Mouse (Mus musculus) embryonic facial prominence, embryonic 14.5 days (tissue): ENCODE data around the gene Sept14. TPM values are rescaled to one million over a fixed set of nuclear protein-coding genes. Genes with fewer than 3 reads are reported as not detected.
A peak's percentile ranks its signal among the peaks of the same experiment; 100 is the strongest.

Experiments used
- ATAC-seq: fragments of 200-750 bp; cut with Nextera tagmentation; 2 replicates; pipeline ENCODE4 v1.8.0; 2017; ENCODE audit warnings: low read depth, moderate number of reproducible peaks, moderate TSS enrichment
- DNase-seq: peaks from one replicate; pipeline ENCODE4 v3.0.0-alpha.2; 2015; ENCODE audit warnings: low spot score
- H3K27ac ChIP-seq: fragments of 300-500 bp; sonication (generic); replicated peaks from 2 replicates; pipeline ENCODE4 v1.5.1; 2014; ENCODE audit warnings: low read depth, mild to moderate bottlenecking, low read length, moderate library complexity
- H3K27me3 ChIP-seq: fragments of 300-500 bp; sonication (generic); replicated peaks from 2 replicates; pipeline ENCODE4 v1.6.1; 2014; ENCODE audit warnings: low read length; ENCODE audit not compliant: control insufficient read depth, insufficient read depth
- H3K36me3 ChIP-seq: fragments of 300-500 bp; sonication (generic); 2 replicates; pipeline ENCODE4 v1.6.1; 2014; ENCODE audit warnings: low read length, mixed read lengths; ENCODE audit not compliant: control insufficient read depth, insufficient read depth
- H3K4me1 ChIP-seq: fragments of 300-500 bp; sonication (generic); 2 replicates; pipeline ENCODE4 v1.6.1; 2014; ENCODE audit warnings: antibody characterized with exemption, low read length; ENCODE audit not compliant: control insufficient read depth, insufficient read depth
- H3K4me2 ChIP-seq: fragments of 300-500 bp; sonication (generic); 2 replicates; pipeline ENCODE4 v1.6.1; 2014; ENCODE audit warnings: low read depth, mild to moderate bottlenecking, low read length, moderate library complexity, mixed read lengths
- H3K4me3 ChIP-seq: fragments of 300-500 bp; sonication (generic); 2 replicates; pipeline ENCODE4 v1.5.1; 2014; ENCODE audit warnings: low read depth, mild to moderate bottlenecking, low read length
- H3K9ac ChIP-seq: fragments of 300-500 bp; sonication (generic); 2 replicates; pipeline ENCODE4 v1.6.1; 2014; ENCODE audit warnings: low read depth, mild to moderate bottlenecking, low read length, moderate library complexity, mixed read lengths
- H3K9me3 ChIP-seq: fragments of 300-500 bp; sonication (generic); 2 replicates; pipeline ENCODE4 v1.6.1; 2016; ENCODE audit warnings: low read length; ENCODE audit not compliant: control insufficient read depth
- WGBS: fragments of 180-500 bp; shearing (Covaris S2); extraction: QIAGEN DNeasy Blood & Tissue Kit; methylation state at CpG from one replicate; pipeline ENCODE4 v1.1.7; 2014; 5-methylcytosine and 5-hydroxymethylcytosine counted together
- polyA plus RNA-seq: library from polyadenylated mRNA; unstranded; fragments of >200 nt; fragmentation: Nextera tagmentation; extraction: Ambion mirVana; gene quantifications from 2 replicates; pipeline ENCODE4 v1.2.1, GENCODE M21; 2014

Gene Sept14
- polyA plus RNA-seq, 1 experiment from 2014 or later = not detected

GRCm38 (mm10) chr5:129725774-129726392 lies 17.6 kb upstream of the Sept14 start:
- Histone ChIP-seq H3K4me2 (peak overlapping the region; percentile 59), H3K4me1 (peaks cover 28% of the 10 kb centered on the region), H3K27ac (peak overlapping the region; percentile 95), H3K27me3 (no peaks in the 10 kb centered on the region), H3K9ac (peak overlapping the region; percentile 98), H3K36me3 (no peaks in the 10 kb centered on the region), H3K4me3 (peak overlapping the region; percentile 80), H3K9me3 (no peaks in the 10 kb centered on the region)
- DNase-seq (peak; percentile 2), ATAC-seq (no peak)
- 14% methylated on average over 7 of the region's 7 CpGs for WGBS

GRCm38 (mm10) chr5:129724834-129725773 lies 16.8 kb upstream of the Sept14 start, which contains the start of gene Nipsnap2:
Nipsnap2 (plus strand) TSS chr5:129725063.
- Histone ChIP-seq H3K4me3 (peak within 1 kb of the TSS; percentile 80), H3K36me3 (0 out of 2 replicates have a peak, but pooled peaks cover 2% of the 10 kb centered on the region), H3K4me1 (peaks cover 24% of the 10 kb centered on the region), H3K9ac (peak within 1 kb of the TSS; percentile 98), H3K27ac (peak within 1 kb of the TSS; percentile 95), H3K4me2 (peak within 1 kb of the TSS; percentile 59), H3K9me3 (no peaks in the 10 kb centered on the region), H3K27me3 (no peaks in the 10 kb centered on the region)
- under 1% methylated on average over 42 of the region's 93 CpGs for WGBS
- peak; percentile 94 for DNase-seq
- peak; percentile 95 for ATAC-seq

DNA sequence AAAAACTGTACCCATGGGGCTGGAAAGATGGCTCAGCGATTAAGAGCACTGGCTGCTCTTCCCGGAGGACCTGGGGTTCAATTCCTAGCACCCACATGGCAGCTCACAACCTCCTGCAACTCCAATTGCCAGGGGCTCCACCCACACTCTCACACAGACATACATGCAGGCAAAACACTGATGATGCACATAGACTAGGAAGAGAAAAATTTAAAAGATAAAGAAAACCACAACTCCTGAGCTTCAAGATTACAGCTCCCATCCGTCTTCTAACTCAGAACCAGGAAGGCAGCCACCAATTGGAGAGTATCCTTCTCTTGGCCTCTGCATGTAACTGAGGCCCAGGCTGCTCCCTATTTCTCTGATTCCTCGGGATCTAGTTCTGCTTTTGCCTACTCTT lies 16.0 kb upstream of the Sept14 start:
- Histone ChIP-seq H3K27me3 (no peaks in the 10 kb centered on the region), H3K36me3 (peaks cover 9% of the 10 kb centered on the region), H3K4me2 (peak overlapping the region; percentile 59), H3K9me3 (no peaks in the 10 kb centered on the region), H3K9ac (peak overlapping the region; percentile 98), H3K4me3 (peak overlapping the region; percentile 80), H3K4me1 (peaks cover 16% of the 10 kb centered on the region; the same call in 1 of the 2 replicates), H3K27ac (peak overlapping the region; percentile 95)
- ATAC-seq (no peak), DNase-seq (no peak)
- 48% methylated on average over 4 of the region's 4 CpGs for WGBS

GRCm38 (mm10) chr5:129720176-129720575 lies 11.9 kb upstream of the Sept14 start:
- no peaks in the 10 kb centered on the region for H3K27me3 ChIP-seq
- 88% methylated on average over 3 of the region's 3 CpGs for WGBS
- ATAC-seq (no peak), DNase-seq (no peak)
- no peak overlapping the region for H3K9ac ChIP-seq
- H3K27ac ChIP-seq = no peak overlapping the region
- no peak overlapping the region for H3K4me2 ChIP-seq
- no peaks in the 10 kb centered on the region for H3K9me3 ChIP-seq
- H3K4me3 ChIP-seq = no peak overlapping the region
- H3K36me3 ChIP-seq = peaks cover 37% of the 10 kb centered on the region
- peaks cover 5% of the 10 kb centered on the region; the same call in 1 of the 2 replicates for H3K4me1 ChIP-seq

- H3K9me3 ChIP-seq = no peaks in the 10 kb centered on the region
- H3K27me3 ChIP-seq = no peaks in the 10 kb centered on the region
- ATAC-seq = no peak
- DNase-seq = no peak
- H3K4me1 ChIP-seq = peaks cover 5% of the 10 kb centered on the region; the same call in 1 of the 2 replicates
- peaks cover 37% of the 10 kb centered on the region for H3K36me3 ChIP-seq
- H3K27ac ChIP-seq = no peak overlapping the region
- 74% methylated on average over 9 of the region's 9 CpGs for WGBS
- no peak overlapping the region for H3K9ac ChIP-seq
- H3K4me2 ChIP-seq = no peak overlapping the region
- H3K4me3 ChIP-seq = no peak overlapping the region
These were observed 8.7 kb upstream of the Sept14 start for GRCm38 (mm10) chr5:129717016-129717415.

- Histone ChIP-seq H3K27me3 (no peaks in the 10 kb centered on the region), H3K9ac (peak within 1 kb of the TSS; percentile 88), H3K4me1 (peaks cover 5% of the 10 kb centered on the region; the same call in 1 of the 2 replicates), H3K36me3 (peaks cover 37% of the 10 kb centered on the region), H3K4me3 (peak within 1 kb of the TSS; percentile 90), H3K4me2 (peak within 1 kb of the TSS; percentile 75), H3K27ac (no peak within 1 kb of the TSS; the same call in 1 of the 2 replicates), H3K9me3 (no peaks in the 10 kb centered on the region)
- ATAC-seq = peak; percentile 98
- peak; percentile 98 for DNase-seq
- under 1% methylated on average over 33 of the region's 33 CpGs for WGBS
These were observed 7.1 kb upstream of the Sept14 start, which contains the start of gene Mrps17 for GRCm38 (mm10) chr5:129715326-129715861. Mrps17 (plus strand) TSS chr5:129715497.

- Histone ChIP-seq H3K27ac (no peak overlapping the region), H3K9ac (no peak overlapping the region), H3K4me3 (no peak overlapping the region), H3K9me3 (no peaks in the 10 kb centered on the region), H3K36me3 (no peaks in the 10 kb centered on the region), H3K27me3 (no peaks in the 10 kb centered on the region), H3K4me1 (no peaks in the 10 kb centered on the region), H3K4me2 (no peak overlapping the region)
- ATAC-seq (no peak), DNase-seq (peak; percentile 2)
These were observed 4.9 kb downstream of the Sept14 start for GRCm38 (mm10) chr5:129703368-129703767.

- WGBS = 76% methylated on average over 1 of the region's 1 CpGs
- DNase-seq = no peak
- ATAC-seq = no peak
- no peak overlapping the region for H3K9ac ChIP-seq
- H3K9me3 ChIP-seq = no peaks in the 10 kb centered on the region
- no peak overlapping the region for H3K27ac ChIP-seq
- no peaks in the 10 kb centered on the region for H3K27me3 ChIP-seq
- H3K36me3 ChIP-seq = no peaks in the 10 kb centered on the region
- no peaks in the 10 kb centered on the region for H3K4me1 ChIP-seq
- H3K4me2 ChIP-seq = no peak overlapping the region
- no peak overlapping the region for H3K4me3 ChIP-seq
These were observed 6.6 kb downstream of the Sept14 start for GRCm38 (mm10) chr5:129701706-129702105.
